Mouse (Mus musculus): ENCODE data around the gene Opa3.

GRCm38 (mm10) chr7:19239423-19239822 is 11.3 kb downstream of the Opa3 start:
- TF ChIP-seq CTCF (conservative IDR thresholded peaks at IDR 0.05 in 1 of 2, IDR thresholded peaks at IDR 0.05 in 1 of 2; ENCODE audit: low read depth in 2 of 2, low read length in 2 of 2) (peak; percentile 98 to 99), EP300 (IDR thresholded peaks at IDR 0.05; ENCODE audit: low read length) (no peak), POLR2A (IDR thresholded peaks at IDR 0.05; ENCODE audit: low read depth, low read length) (no peak), USF2 (conservative IDR thresholded peaks at IDR 0.05; ENCODE audit: low read depth, low read length) (no peak)
